Mouse (Mus musculus) heart, postnatal 14 days (tissue): ENCODE results near the gene Slc27a2. TPM values are rescaled to one million over a fixed set of nuclear protein-coding genes. Genes with fewer than 3 reads are reported as not detected.
"Not testable (repeated sequence)": the region's sequence is repeated elsewhere in the genome, so short reads cannot be mapped to it uniquely, and the experiment has no call there.

ENCODE experiments used
- DNase-seq, 2 experiments: peaks; one replicate each; pipeline ENCODE4 v3.0.0; 2021 to 2022
- intact Hi-C: fragments of 180-260 bp; cut with DNase I; formaldehyde crosslinking; loops from one replicate; pipeline ENCODE4 v1.15.1; 2025
- long read RNA-seq, 2 experiments: library from polyadenylated mRNA; stranded (forward); transcript quantifications; one replicate each; pipeline ENCODE4 v2.0.0; 2021
- total RNA-seq, 2 experiments: library from RNA; stranded (reverse); gene quantifications; 2 replicates each; pipeline ENCODE4 v1.2.3; 2021

Slc27a2 gene
- total RNA-seq = 1 to 10 TPM in 1 of 2 experiments, not detected in 1; 1.2 TPM
- long read RNA-seq, experiment 1 = 0 reads
- long read RNA-seq, experiment 2, partial matches to known transcripts = 0 of 1 reads
- long read RNA-seq, experiment 2, other reads (novel, unspliced or antisense) = 0 of 1 reads

DNA sequence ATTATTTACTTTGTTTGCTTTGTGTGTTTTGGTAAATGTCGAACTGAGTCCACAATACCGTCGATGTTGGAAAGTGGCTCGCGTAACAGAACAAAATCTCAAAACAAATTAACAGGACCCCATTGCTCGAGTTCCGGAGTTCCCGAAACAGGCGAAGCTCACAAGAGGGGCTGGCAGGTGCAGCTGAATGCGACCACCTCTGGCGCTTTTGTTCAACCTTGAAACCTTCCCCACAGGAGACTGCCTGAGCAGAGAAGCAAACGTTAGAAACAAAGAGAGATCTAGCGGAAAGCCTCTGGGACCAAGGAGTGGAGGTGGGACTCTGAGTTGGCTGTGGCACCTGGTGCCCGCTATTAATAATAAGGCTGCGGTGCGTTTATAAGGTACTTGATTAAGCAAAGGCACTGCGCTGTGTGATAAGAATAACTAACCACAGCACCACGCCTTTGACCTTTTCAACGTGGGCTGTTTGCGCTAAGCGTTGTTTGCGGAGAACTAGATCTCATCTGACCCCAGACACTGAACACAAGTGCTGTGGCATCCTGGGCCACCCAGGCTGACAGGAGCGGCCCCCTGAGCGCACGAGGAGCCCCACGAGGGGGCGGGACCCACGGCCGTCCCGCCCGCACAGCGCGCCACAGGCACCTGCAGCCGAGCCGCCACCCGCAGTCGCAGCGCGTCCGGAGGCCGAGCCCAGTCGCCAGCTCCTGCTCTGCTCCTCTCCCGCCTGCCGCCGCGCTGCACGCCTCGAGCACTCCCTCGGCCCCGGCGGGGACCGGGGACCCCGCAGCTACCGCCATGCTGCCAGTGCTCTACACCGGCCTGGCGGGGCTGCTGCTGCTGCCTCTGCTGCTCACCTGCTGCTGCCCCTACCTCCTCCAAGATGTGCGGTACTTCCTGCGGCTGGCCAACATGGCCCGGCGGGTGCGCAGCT is at the start of gene Slc27a2:
TSS of gene Slc27a2 (plus strand) at position 51 of the 934 bp plus-strand sequence.
- intact Hi-C loops = no loop called here
- DNase-seq = peak; percentile 11 to 19

GRCm38 (mm10) chr2:126505156-126505555 is 47.1 kb upstream of the Slc27a2 start:
- intact Hi-C loops = no loop called here
- DNase-seq = no peak

GRCm38 (mm10) chr2:126507477-126507876 is 44.7 kb upstream of the Slc27a2 start:
- no peak for DNase-seq
- intact Hi-C loops = no loop called here

DNA sequence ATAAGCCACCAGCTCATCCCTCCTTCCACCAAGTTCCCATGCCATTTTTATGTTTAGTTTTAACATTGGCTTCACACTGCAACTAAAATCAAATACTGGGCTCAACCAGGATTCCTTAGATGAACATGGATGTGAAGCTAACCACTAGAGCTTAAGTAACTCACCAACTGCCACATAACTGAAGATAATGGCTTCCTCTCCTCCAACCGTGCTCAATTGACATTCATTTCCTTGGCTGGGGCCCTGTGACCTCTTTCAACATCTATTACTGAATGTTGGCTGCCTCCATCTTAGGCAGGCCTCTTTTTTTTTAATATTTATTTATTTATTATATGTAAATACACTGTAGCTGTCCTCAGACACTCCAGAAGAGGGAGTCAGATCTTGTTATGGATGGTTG is 44.0 kb upstream of the Slc27a2 start:
- intact Hi-C loops = no loop called here
- no peak for DNase-seq

GRCm38 (mm10) chr2:126515069-126515826 is 37.0 kb upstream of the Slc27a2 start:
- intact Hi-C loops = loop anchor here (5.0 kb wide), 1 partner anchor 508 kb away; no protein-coding TSS in a partner anchor
- no peak for DNase-seq

GRCm38 (mm10) chr2:126519872-126520581 is 32.2 kb upstream of the Slc27a2 start:
- DNase-seq = peak in 1 of 2 experiments; percentile 7
- intact Hi-C loops = loop anchor here (2.0 to 5.0 kb wide), 5 partner anchors 93 to 861 kb away; no protein-coding TSS in a partner anchor

DNA sequence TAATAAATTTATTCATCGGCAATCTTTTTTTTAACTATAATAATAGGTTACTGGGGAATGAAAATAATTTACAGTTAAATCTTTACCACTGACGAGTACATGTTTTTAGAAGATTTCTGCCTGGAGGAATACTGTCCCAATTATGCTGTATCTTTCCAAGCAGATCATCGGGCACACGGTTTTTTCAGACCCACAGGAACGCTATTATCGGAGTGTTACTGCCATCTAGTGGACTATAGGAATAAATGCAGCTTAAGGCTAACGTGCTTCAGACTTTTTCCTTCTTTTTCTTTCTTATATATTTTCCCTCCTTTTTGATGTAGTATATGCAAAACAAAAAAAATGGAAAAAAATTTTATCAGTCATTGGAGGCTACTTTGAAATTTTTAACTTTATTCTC is 31.4 kb upstream of the Slc27a2 start:
- intact Hi-C loops = loop anchor here (2.0 to 5.0 kb wide), 4 partner anchors 94 to 862 kb away; no protein-coding TSS in a partner anchor
- no peak for DNase-seq

- intact Hi-C loops = loop anchor here (2.0 to 5.0 kb wide), 4 partner anchors 94 to 863 kb away; no protein-coding TSS in a partner anchor
These were observed 30.7 kb upstream of the Slc27a2 start for GRCm38 (mm10) chr2:126521471-126521870.

DNA sequence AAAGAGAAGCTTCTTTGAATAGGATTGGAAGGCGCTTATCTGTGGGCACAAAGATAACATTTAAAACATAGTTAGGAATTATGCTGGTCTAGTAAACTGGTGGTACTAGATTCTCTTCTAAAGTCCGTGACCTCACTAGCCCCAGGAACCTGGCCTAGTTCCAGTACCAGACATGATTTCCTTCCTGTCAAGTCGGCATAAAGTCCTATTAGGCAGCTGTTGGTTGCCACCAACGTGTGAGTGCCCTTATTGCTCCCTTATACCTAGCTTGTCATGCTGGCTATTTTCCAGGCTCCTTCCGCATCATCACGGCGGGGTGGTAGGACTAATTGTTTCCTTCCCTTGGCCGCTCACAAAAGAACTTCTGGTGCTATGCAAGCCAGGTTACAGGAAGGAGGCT is 30.2 kb upstream of the Slc27a2 start:
- intact Hi-C loops = loop anchor here (5.0 kb wide), 3 partner anchors 95 to 630 kb away; no protein-coding TSS in a partner anchor

More at GRCm38 (mm10) chr2:126521471-126521870, 30.7 kb upstream of the Slc27a2 start:
- no peak for DNase-seq

GRCm38 (mm10) chr2:126523101-126523745 is 29.0 kb upstream of the Slc27a2 start:
- DNase-seq = not testable (repeated sequence)
- intact Hi-C loops = loop anchor here (5.0 kb wide), 3 partner anchors 96 to 631 kb away; no protein-coding TSS in a partner anchor

More for the DNA sequence above, 30.2 kb upstream of the Slc27a2 start:
- DNase-seq = no peak

DNA sequence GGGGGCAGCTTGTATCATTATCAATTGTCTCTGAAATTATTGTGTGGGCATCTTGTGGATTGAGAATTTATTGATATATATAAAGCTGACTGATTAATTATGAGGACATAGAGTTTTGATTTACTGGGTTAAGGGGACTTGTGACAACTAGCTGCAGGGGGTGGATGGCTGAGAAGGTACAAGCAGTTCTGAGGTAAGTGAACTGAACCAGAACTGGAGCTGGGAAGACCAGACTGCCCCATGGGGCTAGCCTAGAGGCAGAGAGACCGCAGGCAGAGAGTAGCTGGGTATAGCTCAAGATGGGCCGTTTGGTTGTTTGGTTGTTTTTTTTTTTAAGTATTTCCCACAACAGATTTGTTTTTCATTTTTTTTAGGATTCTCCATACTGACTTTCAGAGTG is 27.9 kb upstream of the Slc27a2 start:
- no peak for DNase-seq
- intact Hi-C loops = loop anchor here (5.0 kb wide), 3 partner anchors 97 to 632 kb away; no protein-coding TSS in a partner anchor

- DNase-seq = no peak
- intact Hi-C loops = no loop called here
These were observed 24.7 kb upstream of the Slc27a2 start for GRCm38 (mm10) chr2:126527461-126527860.

DNA sequence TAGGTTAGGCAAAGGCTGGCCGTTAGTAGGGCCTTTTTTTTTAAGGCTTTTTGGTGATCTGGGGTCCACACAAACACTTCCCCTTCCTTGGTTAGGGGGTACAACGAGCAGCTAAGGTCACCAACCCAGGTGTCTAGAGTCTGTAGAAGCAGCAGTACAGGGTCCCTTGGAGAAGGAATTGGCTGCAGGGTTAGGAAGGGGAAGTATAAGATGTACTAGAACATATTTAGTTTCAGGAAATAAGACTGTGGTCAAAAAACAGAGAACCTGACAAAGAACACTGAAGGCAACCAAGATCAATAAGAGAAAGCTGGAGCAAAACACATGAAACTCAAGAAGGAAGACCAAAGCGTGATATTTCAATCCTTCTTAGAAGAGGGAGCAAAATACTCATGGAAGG is 21.6 kb upstream of the Slc27a2 start:
- intact Hi-C loops = no loop called here
- no peak for DNase-seq

- DNase-seq = no peak
- intact Hi-C loops = no loop called here
These were observed 14.6 kb upstream of the Slc27a2 start for GRCm38 (mm10) chr2:126537654-126538053.

GRCm38 (mm10) chr2:126540390-126540925 is 11.7 kb upstream of the Slc27a2 start:
- intact Hi-C loops = no loop called here
- no peak for DNase-seq

- intact Hi-C loops = no loop called here
- DNase-seq = no peak
These were observed 10.0 kb upstream of the Slc27a2 start for GRCm38 (mm10) chr2:126542211-126542610.

- DNase-seq = no peak
- intact Hi-C loops = no loop called here
These were observed 6.9 kb upstream of the Slc27a2 start for GRCm38 (mm10) chr2:126545297-126545696.

GRCm38 (mm10) chr2:126546392-126546791 is 5.8 kb upstream of the Slc27a2 start:
- intact Hi-C loops = no loop called here
- no peak for DNase-seq

DNA sequence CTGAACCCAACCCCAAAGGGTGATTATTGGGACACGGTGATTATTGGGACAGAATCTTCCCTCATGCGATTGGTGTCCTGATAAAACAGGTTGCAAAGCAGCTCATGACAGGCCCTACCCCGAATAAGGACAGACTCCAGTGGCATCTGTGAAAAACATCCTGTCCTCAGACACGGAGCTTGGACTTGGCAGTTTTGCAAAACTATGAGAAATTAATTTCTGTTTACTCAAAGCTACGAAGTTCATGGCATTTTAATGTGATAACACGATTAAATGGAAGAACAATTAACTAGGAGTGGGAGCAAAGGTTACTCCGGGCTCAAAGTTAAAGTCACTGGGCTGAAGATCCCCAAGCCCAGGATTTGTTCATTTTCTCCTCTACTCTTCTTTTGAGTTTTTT is 2.5 kb upstream of the Slc27a2 start:
- DNase-seq = no peak
- intact Hi-C loops = no loop called here
